Mouse (Mus musculus): ENCODE measurements around the gene Inava. TPM values are rescaled to one million over a fixed set of nuclear protein-coding genes. Genes with fewer than 3 reads are reported as not detected.
A peak's percentile ranks its signal among the peaks of the same experiment; 100 is the strongest.

The Inava gene
- total and polyA plus RNA-seq, 3 experiments: 0.34 TPM; not detected in 1

DNA sequence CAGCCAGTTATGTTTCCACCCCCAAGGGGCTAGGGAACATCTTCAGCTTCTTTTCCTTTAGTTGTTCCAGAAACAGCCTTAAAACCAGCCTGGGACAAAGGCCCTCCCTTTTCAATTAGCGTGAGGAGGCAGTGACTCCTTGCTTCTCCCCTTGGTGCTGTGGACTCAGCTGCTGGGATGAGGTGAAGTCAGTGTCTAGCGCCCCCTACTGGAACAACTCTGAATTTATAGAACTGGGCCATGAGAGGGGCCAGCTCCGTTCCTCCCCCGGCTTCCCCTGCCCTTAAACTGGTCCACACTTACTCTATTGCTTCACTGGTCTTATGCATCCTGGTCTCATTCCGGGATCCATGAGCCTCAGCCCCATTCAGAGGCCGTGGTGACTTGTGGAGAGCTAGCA lies 58.9 kb downstream of the Inava start:
- Histone ChIP-seq H3K36me3 (replicated peaks in 1 of 2; ENCODE audit: control insufficient read depth in 1 of 2, insufficient read depth in 1 of 2, low read length in 1 of 2) (peaks cover 74 to 86% of the 10 kb centered on the region in 2 experiments), H3K9me3 (replicated peaks; ENCODE audit: low read length) (no peaks in the 10 kb centered on the region), H3K27me3 (replicated peaks) (no peaks in the 10 kb centered on the region), H3K4me2 (ENCODE audit: insufficient read depth, low read depth, poor library complexity, severe bottlenecking) (no peak overlapping the region), H3K79me2 (replicated peaks; ENCODE audit: control insufficient read depth, extremely low read depth, insufficient read depth, poor library complexity, severe bottlenecking) (no peaks in the 10 kb centered on the region), H3K9ac (ENCODE audit: insufficient read depth, low read depth) (no peak overlapping the region), H3K4me1 (ENCODE audit: control insufficient read depth in 1 of 2, insufficient read depth in 2 of 2) (peaks cover 0 to 2% of the 10 kb centered on the region in 2 experiments; a peak in 1 of 4 replicates), H3K27ac (ENCODE audit: insufficient read depth, low read depth) (no peak overlapping the region), H3K4me3 (replicated peaks in 1 of 3; ENCODE audit: low read depth in 2 of 3, low read length in 2 of 3, poor library complexity in 1 of 3) (no peak overlapping the region)
- no peak for TF ChIP-seq MAFK (IDR thresholded peaks at IDR 0.05; ENCODE audit: insufficient replicate concordance, low read length)
- no peak for TF ChIP-seq KAT2A (IDR thresholded peaks at IDR 0.05; ENCODE audit: insufficient replicate concordance, low read length)
- TF ChIP-seq ZC3H11A (IDR thresholded peaks at IDR 0.05; ENCODE audit: low read depth, low read length): peak; percentile 8; the same call in 1 of the 2 replicates
- TF ChIP-seq NRF1 (IDR thresholded peaks at IDR 0.05; ENCODE audit: low read depth, low read length): no peak
- no peak for TF ChIP-seq USF1 (IDR thresholded peaks at IDR 0.05; ENCODE audit: low read depth, low read length)
- TF ChIP-seq MAX (IDR thresholded peaks at IDR 0.05; ENCODE audit: low read length): no peak
- TF ChIP-seq RAD21 (IDR thresholded peaks at IDR 0.05; ENCODE audit: low read depth, low read length): peak; percentile 74
- TF ChIP-seq ZKSCAN1 (IDR thresholded peaks at IDR 0.05; ENCODE audit: borderline replicate concordance, low read depth, low read length): no peak
- TF ChIP-seq UBTF (IDR thresholded peaks at IDR 0.05; ENCODE audit: low read depth, low read length): no peak
- no peak for TF ChIP-seq HCFC1 (IDR thresholded peaks at IDR 0.05; ENCODE audit: low read depth, low read length)
- TF ChIP-seq RCOR1 (conservative IDR thresholded peaks at IDR 0.05; ENCODE audit: low read depth, low read length): no peak
- TF ChIP-seq POLR2A (IDR thresholded peaks at IDR 0.05; ENCODE audit: low read depth, low read length): no peak
- TF ChIP-seq MEF2A (IDR thresholded peaks at IDR 0.05; ENCODE audit: borderline replicate concordance, low read depth, low read length): no peak
- TF ChIP-seq CHD2 (IDR thresholded peaks at IDR 0.05; ENCODE audit: low read length): no peak
- TF ChIP-seq ZMIZ1 (IDR thresholded peaks at IDR 0.05; ENCODE audit: low read depth, low read length): no peak
- TF ChIP-seq SMC3 (IDR thresholded peaks at IDR 0.05; ENCODE audit: low read depth, low read length): peak; percentile 75
- TF ChIP-seq POLR2AphosphoS2 (IDR thresholded peaks at IDR 0.05; ENCODE audit: low read depth, low read length): no peak
- TF ChIP-seq E2F4 (IDR thresholded peaks at IDR 0.05; ENCODE audit: insufficient replicate concordance, low read depth, low read length): no peak
- no peak for TF ChIP-seq BHLHE40 (IDR thresholded peaks at IDR 0.05; ENCODE audit: low read depth, low read length)
- TF ChIP-seq CTCF (conservative IDR thresholded peaks at IDR 0.05 in 1 of 2, IDR thresholded peaks at IDR 0.05 in 1 of 2; ENCODE audit: low read depth in 2 of 2, low read length in 2 of 2): peak; percentile 59 to 84
- TF ChIP-seq NELFE (IDR thresholded peaks at IDR 0.05; ENCODE audit: low read depth, low read length): no peak
- in situ Hi-C loops (cut with MboI; ENCODE audit: low pct_ligation_motif_present, low pct_unique_long_range_greater_than_20kb, low sequenced_read_pairs) (no loop called here), dilution Hi-C loops (cut with MboI; ENCODE audit: extremely low pct_ligation_motif_present, extremely low pct_unique_long_range_greater_than_20kb, low sequenced_read_pairs) (no loop called here)
- peak; percentile 71 for DNase-seq (ENCODE audit: extremely low read depth)

DNA sequence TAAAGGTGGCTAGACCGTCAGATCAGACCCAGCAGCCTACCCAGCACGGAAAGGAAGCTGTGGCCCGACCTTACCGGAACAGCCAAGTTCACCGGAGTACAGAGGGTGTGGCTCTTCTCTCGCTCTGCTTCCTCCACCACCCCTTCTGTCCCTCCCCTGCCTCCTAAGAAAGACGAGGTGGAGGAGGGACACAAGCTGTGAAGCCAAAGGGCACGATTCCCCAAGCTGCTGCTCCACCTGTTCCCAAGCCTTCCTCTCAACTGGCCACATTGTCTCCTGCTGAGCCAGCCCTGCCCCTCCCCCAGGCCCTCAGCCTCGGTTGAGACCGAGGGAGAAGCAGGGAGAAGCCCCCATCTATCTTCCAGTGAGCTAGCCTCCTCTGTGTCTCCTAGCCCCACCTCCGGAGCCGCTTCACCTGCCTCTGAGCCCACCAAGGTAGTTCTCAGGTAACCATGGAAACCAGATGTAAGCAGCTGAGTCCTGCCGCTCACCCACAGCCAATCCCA lies 59.9 kb downstream of the Inava start:
- in situ Hi-C loops (cut with MboI; ENCODE audit: low pct_ligation_motif_present, low pct_unique_long_range_greater_than_20kb, low sequenced_read_pairs): loop anchor here (5.0 kb wide), 1 partner anchor 38 kb away; the partner anchor contains the start of gene Mroh3
- Histone ChIP-seq H3K4me2 (ENCODE audit: insufficient read depth, low read depth, poor library complexity, severe bottlenecking) (no peak overlapping the region), H3K27ac (ENCODE audit: insufficient read depth, low read depth) (no peak overlapping the region), H3K4me3 (replicated peaks in 1 of 3; ENCODE audit: low read depth in 2 of 3, low read length in 2 of 3, poor library complexity in 1 of 3) (no peak overlapping the region), H3K4me1 (ENCODE audit: control insufficient read depth in 1 of 2, insufficient read depth in 2 of 2) (peaks cover 0 to 8% of the 10 kb centered on the region in 2 experiments; a peak in 2 of 4 replicates), H3K9me3 (replicated peaks; ENCODE audit: low read length) (no peaks in the 10 kb centered on the region), H3K36me3 (replicated peaks in 1 of 2; ENCODE audit: control insufficient read depth in 1 of 2, insufficient read depth in 1 of 2, low read length in 1 of 2) (peaks cover 83 to 97% of the 10 kb centered on the region in 2 experiments), H3K27me3 (replicated peaks) (no peaks in the 10 kb centered on the region), H3K79me2 (replicated peaks; ENCODE audit: control insufficient read depth, extremely low read depth, insufficient read depth, poor library complexity, severe bottlenecking) (no peaks in the 10 kb centered on the region), H3K9ac (ENCODE audit: insufficient read depth, low read depth) (no peak overlapping the region)
- dilution Hi-C loops (cut with MboI; ENCODE audit: extremely low pct_ligation_motif_present, extremely low pct_unique_long_range_greater_than_20kb, low sequenced_read_pairs): no loop called here
- TF ChIP-seq KAT2A (IDR thresholded peaks at IDR 0.05; ENCODE audit: insufficient replicate concordance, low read length): no peak
- no peak for TF ChIP-seq UBTF (IDR thresholded peaks at IDR 0.05; ENCODE audit: low read depth, low read length)
- TF ChIP-seq NRF1 (IDR thresholded peaks at IDR 0.05; ENCODE audit: low read depth, low read length): no peak
- no peak for TF ChIP-seq HCFC1 (IDR thresholded peaks at IDR 0.05; ENCODE audit: low read depth, low read length)
- no peak for TF ChIP-seq RCOR1 (conservative IDR thresholded peaks at IDR 0.05; ENCODE audit: low read depth, low read length)
- TF ChIP-seq MEF2A (IDR thresholded peaks at IDR 0.05; ENCODE audit: borderline replicate concordance, low read depth, low read length): no peak
- no peak for TF ChIP-seq MAX (IDR thresholded peaks at IDR 0.05; ENCODE audit: low read length)
- no peak for TF ChIP-seq MAZ (IDR thresholded peaks at IDR 0.05; ENCODE audit: low read depth, low read length)
- TF ChIP-seq JUND (conservative IDR thresholded peaks at IDR 0.05; ENCODE audit: low read depth, low read length): no peak
- TF ChIP-seq ELF1 (IDR thresholded peaks at IDR 0.05; ENCODE audit: low read depth, low read length): no peak
- TF ChIP-seq RAD21 (IDR thresholded peaks at IDR 0.05; ENCODE audit: low read depth, low read length): no peak
- TF ChIP-seq IRF4 (IDR thresholded peaks at IDR 0.05; ENCODE audit: low read depth, low read length): no peak
- no peak for TF ChIP-seq ETS1 (conservative IDR thresholded peaks at IDR 0.05; ENCODE audit: low read depth, low read length)
- TF ChIP-seq POLR2AphosphoS2 (IDR thresholded peaks at IDR 0.05; ENCODE audit: low read depth, low read length): no peak
- TF ChIP-seq CHD1 (IDR thresholded peaks at IDR 0.05; ENCODE audit: low read depth, low read length): no peak
- no peak for TF ChIP-seq ZKSCAN1 (IDR thresholded peaks at IDR 0.05; ENCODE audit: borderline replicate concordance, low read depth, low read length)
- TF ChIP-seq ZMIZ1 (IDR thresholded peaks at IDR 0.05; ENCODE audit: low read depth, low read length): no peak
- no peak for TF ChIP-seq USF2 (conservative IDR thresholded peaks at IDR 0.05; ENCODE audit: low read depth, low read length)
- no peak for TF ChIP-seq MYC (IDR thresholded peaks at IDR 0.05; ENCODE audit: low read depth, low read length)
- no peak for DNase-seq (ENCODE audit: extremely low read depth)
